Mouse (Mus musculus) liver, embryonic 14.5 days (tissue): ENCODE data around the gene Insr. TPM values are rescaled to one million over a fixed set of nuclear protein-coding genes. Genes with fewer than 3 reads are reported as not detected.

Experiments used
- ATAC-seq: fragments of 200-750 bp; cut with Nextera tagmentation; 2 replicates; pipeline ENCODE4 v1.8.0; 2017; ENCODE audit warnings: moderate number of reproducible peaks, mild to moderate bottlenecking, moderate library complexity; ENCODE audit not compliant: insufficient read depth
- DNase-seq, 3 experiments: peaks; one replicate each; pipeline ENCODE4 v3.0.0-alpha.2; 2012 to 2013; ENCODE audit warnings: low read depth in 3 of 3, low spot score in 3 of 3
- H3K27ac ChIP-seq: fragments of 300-500 bp; sonication (generic); 2 replicates; pipeline ENCODE4 v1.5.1; 2014; ENCODE audit warnings: moderate library complexity, mild to moderate bottlenecking, control low read depth, inconsistent platforms
- H3K27me3 ChIP-seq: fragments of 300-500 bp; sonication (generic); 2 replicates; pipeline ENCODE4 v1.6.1; 2014; ENCODE audit warnings: mild to moderate bottlenecking, low read length, moderate library complexity; ENCODE audit not compliant: control insufficient read depth, insufficient read depth
- H3K36me3 ChIP-seq: fragments of 300-500 bp; sonication (generic); replicated peaks from 2 replicates; pipeline ENCODE4 v1.6.1; 2014; ENCODE audit warnings: low read depth; ENCODE audit not compliant: control insufficient read depth, insufficient read depth
- H3K4me1 ChIP-seq, 2 experiments: fragments of 200-500 bp in 1 of 2; fragments of 300-500 bp in 1 of 2; sonication (generic) in 1 of 2; replicated peaks; 2 replicates each; pipeline ENCODE4 v1.6.1; 2012 to 2014; ENCODE audit warnings: antibody characterized with exemption in 1 of 2, inconsistent platforms in 1 of 2, low read length in 1 of 2; ENCODE audit not compliant: control insufficient read depth in 2 of 2, insufficient read depth in 2 of 2
- H3K4me2 ChIP-seq: fragments of 300-500 bp; sonication (generic); 2 replicates; pipeline ENCODE4 v1.6.1; 2014; ENCODE audit warnings: low read depth, mild to moderate bottlenecking, control low read depth, moderate library complexity
- H3K4me3 ChIP-seq, 2 experiments: fragments of 200-500 bp in 1 of 2; fragments of 300-500 bp in 1 of 2; sonication (generic) in 1 of 2; 2 replicates each; pipeline ENCODE4 v1.5.1; 2012 to 2014; ENCODE audit warnings: low read depth in 2 of 2, low read length in 2 of 2, mild to moderate bottlenecking in 2 of 2, control low read depth in 1 of 2, inconsistent platforms in 1 of 2, moderate library complexity in 1 of 2; ENCODE audit not compliant: insufficient read depth in 1 of 2
- H3K9ac ChIP-seq: fragments of 300-500 bp; sonication (generic); replicated peaks from 2 replicates; pipeline ENCODE4 v1.6.1; 2014; ENCODE audit warnings: mild to moderate bottlenecking, control low read depth, moderate library complexity
- H3K9me3 ChIP-seq: fragments of 300-500 bp; sonication (generic); 2 replicates; pipeline ENCODE4 v1.6.1; 2016; ENCODE audit warnings: low read length, mixed read lengths; ENCODE audit not compliant: control insufficient read depth
- CTCF ChIP-seq: IDR thresholded peaks from 2 replicates; pipeline ENCODE4 v1.5.1; 2016; ENCODE audit warnings: antibody characterized with exemption, low read depth, control low read depth
- EP300 ChIP-seq: IDR thresholded peaks from 2 replicates; pipeline ENCODE4 v1.6.1; 2016; ENCODE audit warnings: antibody characterized with exemption, low read depth
- WGBS: fragments of 180-500 bp; shearing (Covaris S2); extraction: QIAGEN DNeasy Blood & Tissue Kit; methylation state at CpG from one replicate; pipeline ENCODE4 v1.1.7; 2014; ENCODE audit not compliant: insufficient replicate concordance; 5-methylcytosine and 5-hydroxymethylcytosine counted together
- polyA plus RNA-seq, 2 experiments: library from polyadenylated mRNA; depleted of rRNA in 1 of 2; stranded (reverse) in 1 of 2; unstranded in 1 of 2; fragments of >200 nt; fragmentation: Nextera tagmentation in 1 of 2; extraction: Ambion mirVana in 1 of 2; gene quantifications; 2 replicates each; pipeline versions ENCODE4 v1.2.1 to v1.2.3; 2012 to 2014

Insr gene
- polyA plus RNA-seq, 2 experiments: 4.4 to 9.2 TPM

- no peak for TF ChIP-seq CTCF
- no peak for TF ChIP-seq EP300
- H3K27ac ChIP-seq: no peak overlapping the region
- no peak overlapping the region for H3K4me3 ChIP-seq
- no peaks in the 10 kb centered on the region for H3K9me3 ChIP-seq
- H3K4me2 ChIP-seq: no peak overlapping the region
- no peak for ATAC-seq
- DNase-seq: no peak
- H3K27me3 ChIP-seq: no peaks in the 10 kb centered on the region
- 84% methylated on average over 3 of the region's 3 CpGs for WGBS
- H3K36me3 ChIP-seq: no peaks in the 10 kb centered on the region
- peaks cover 0 to 2% of the 10 kb centered on the region in 2 experiments; a peak in 1 of 4 replicates for H3K4me1 ChIP-seq
- no peak overlapping the region for H3K9ac ChIP-seq
Measured at GRCm38 (mm10) chr8:3239641-3240040, 39.8 kb downstream of the Insr start.

- TF ChIP-seq CTCF (no peak), EP300 (no peak)
- Histone ChIP-seq H3K4me1 (peaks cover 0 to 5% of the 10 kb centered on the region in 2 experiments; a peak in 1 of 4 replicates), H3K4me2 (no peak overlapping the region), H3K4me3 (no peak overlapping the region), H3K27ac (no peak overlapping the region), H3K36me3 (no peaks in the 10 kb centered on the region), H3K27me3 (no peaks in the 10 kb centered on the region), H3K9me3 (no peaks in the 10 kb centered on the region), H3K9ac (no peak overlapping the region)
- DNase-seq: no peak
- ATAC-seq: no peak
- 67% methylated on average over 3 of the region's 3 CpGs for WGBS
Measured at GRCm38 (mm10) chr8:3238792-3239191, 40.6 kb downstream of the Insr start.

- H3K4me2 ChIP-seq: no peak overlapping the region
- H3K27me3 ChIP-seq: no peaks in the 10 kb centered on the region
- TF ChIP-seq EP300 (no peak), CTCF (no peak)
- 54% methylated on average over 5 of the region's 5 CpGs for WGBS
- no peak overlapping the region for H3K27ac ChIP-seq
- peaks cover 0 to 12% of the 10 kb centered on the region in 2 experiments; a peak in 1 of 4 replicates for H3K4me1 ChIP-seq
- H3K4me3 ChIP-seq: no peak overlapping the region
- H3K9ac ChIP-seq: no peak overlapping the region
- no peak for ATAC-seq
- H3K9me3 ChIP-seq: no peaks in the 10 kb centered on the region
- H3K36me3 ChIP-seq: no peaks in the 10 kb centered on the region
- no peak for DNase-seq
Measured at GRCm38 (mm10) chr8:3237319-3237718, 42.1 kb downstream of the Insr start.

- Histone ChIP-seq H3K36me3 (no peaks in the 10 kb centered on the region), H3K4me2 (no peak overlapping the region), H3K9ac (no peak overlapping the region), H3K4me3 (no peak overlapping the region), H3K4me1 (peaks cover 2 to 18% of the 10 kb centered on the region in 2 experiments; a peak in 3 of 4 replicates), H3K27me3 (no peaks in the 10 kb centered on the region), H3K9me3 (no peaks in the 10 kb centered on the region), H3K27ac (no peak overlapping the region)
- WGBS: 43% methylated on average over 3 of the region's 3 CpGs
- DNase-seq: no peak
- TF ChIP-seq EP300 (no peak), CTCF (no peak)
- no peak for ATAC-seq
Measured at GRCm38 (mm10) chr8:3236277-3236676, 43.1 kb downstream of the Insr start.

GRCm38 (mm10) chr8:3234569-3234968 lies 44.8 kb downstream of the Insr start:
- Histone ChIP-seq H3K9me3 (no peaks in the 10 kb centered on the region), H3K27ac (no peak overlapping the region), H3K4me2 (no peak overlapping the region), H3K36me3 (no peaks in the 10 kb centered on the region), H3K4me3 (no peak overlapping the region), H3K4me1 (peaks cover 19 to 35% of the 10 kb centered on the region in 2 experiments), H3K27me3 (no peaks in the 10 kb centered on the region), H3K9ac (no peak overlapping the region)
- TF ChIP-seq EP300 (no peak), CTCF (no peak)
- DNase-seq (no peak), ATAC-seq (no peak)
- WGBS: 67% methylated on average over 3 of the region's 3 CpGs
